Mouse (Mus musculus): ENCODE measurements around the gene Fam71b.

DNA sequence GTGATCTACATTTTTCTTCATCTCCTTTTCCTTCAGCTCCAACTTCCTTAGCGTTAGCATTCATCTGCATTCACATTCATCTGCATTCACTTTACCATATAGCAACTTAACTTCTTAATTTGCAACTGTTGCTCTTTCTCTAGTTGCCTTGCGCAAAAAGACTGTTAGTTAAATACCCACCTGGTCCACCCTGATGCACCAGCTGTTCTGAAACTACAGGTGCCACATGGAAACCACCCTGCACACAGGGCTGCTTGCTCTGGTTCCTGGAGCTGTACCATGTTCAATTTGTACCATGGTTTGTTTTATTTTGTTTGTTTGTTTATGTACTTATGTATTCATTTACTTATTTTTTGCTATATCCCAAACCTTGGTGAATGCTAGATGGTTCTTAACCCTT is 661 bp upstream of the Fam71b start:
- TF ChIP-seq RAD21 (IDR thresholded peaks at IDR 0.05; ENCODE audit: low read depth, low read length) (no peak), RCOR1 (IDR thresholded peaks at IDR 0.05; ENCODE audit: low read depth, low read length) (no peak), CTCF (IDR thresholded peaks at IDR 0.05 in 2 of 3, conservative IDR thresholded peaks at IDR 0.05 in 1 of 3; ENCODE audit: control insufficient read depth in 1 of 3, insufficient read depth in 1 of 3, low read depth in 2 of 3, low read length in 3 of 3, poor library complexity in 1 of 3, severe bottlenecking in 1 of 3) (no peak), POLR2A (IDR thresholded peaks at IDR 0.05; ENCODE audit: control insufficient read depth in 1 of 2, insufficient read depth in 1 of 2, low read depth in 1 of 2, low read length in 2 of 2, poor library complexity in 1 of 2) (no peak), USF1 (IDR thresholded peaks at IDR 0.05; ENCODE audit: low read depth, low read length) (no peak), GATA1 (IDR thresholded peaks at IDR 0.05; ENCODE audit: low read depth, low read length) (no peak), EP300 (IDR thresholded peaks at IDR 0.05; ENCODE audit: low read depth in 1 of 2, low read length in 2 of 2) (no peak), MEF2A (IDR thresholded peaks at IDR 0.05; ENCODE audit: extremely low read depth, insufficient replicate concordance, low read depth, low read length, poor library complexity, severe bottlenecking) (no peak), CHD2 (IDR thresholded peaks at IDR 0.05; ENCODE audit: low read length) (no peak), POLR2AphosphoS5 (IDR thresholded peaks at IDR 0.05; ENCODE audit: borderline replicate concordance, low read depth, low read length) (no peak), POLR2AphosphoS2 (IDR thresholded peaks at IDR 0.05; ENCODE audit: low read length) (no peak), MAFK (IDR thresholded peaks at IDR 0.05; ENCODE audit: borderline replicate concordance, low read depth, low read length) (no peak)
